Mouse (Mus musculus): ENCODE measurements around the gene Gp1bb. TPM values are rescaled to one million over a fixed set of nuclear protein-coding genes. Genes with fewer than 3 reads are reported as not detected.

Gp1bb gene
- total and polyA plus RNA-seq, 3 experiments: 0.14 to 0.35 TPM; not detected in 1

DNA sequence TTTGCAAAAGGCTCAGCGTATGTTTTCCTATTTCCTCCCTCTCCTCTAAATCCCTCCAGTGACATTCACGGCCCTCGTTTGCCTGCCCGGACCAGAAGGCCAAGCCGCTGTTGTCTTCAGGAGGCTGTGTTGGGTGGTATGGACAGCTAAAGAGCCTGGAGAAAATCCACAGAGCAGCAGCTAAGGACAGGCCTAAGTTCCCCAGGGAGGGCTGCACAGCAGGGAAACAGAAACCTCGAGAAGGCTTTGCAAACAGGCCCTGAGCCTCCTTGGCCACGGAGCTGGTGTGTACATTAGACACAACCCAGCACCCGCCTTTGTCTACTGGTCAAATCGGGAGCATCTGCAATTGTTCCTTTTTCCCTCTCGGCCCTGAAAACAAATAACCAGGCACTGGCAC, 36.5 kb downstream of the Gp1bb start:
- Histone ChIP-seq H3K27me3 (ENCODE audit: control insufficient read depth in 1 of 2, insufficient read depth in 2 of 2, low read length in 2 of 2) (no peaks in the 10 kb centered on the region), H3K4me3 (ENCODE audit: control insufficient read depth in 1 of 2, insufficient read depth in 1 of 2, low read depth in 2 of 2, low read length in 2 of 2) (no peak overlapping the region), H3K4me1 (ENCODE audit: control insufficient read depth in 1 of 2, insufficient read depth in 2 of 2, low read length in 2 of 2) (no peaks in the 10 kb centered on the region), H3K9ac (ENCODE audit: control insufficient read depth, low read depth, low read length, poor library complexity, severe bottlenecking) (no peak overlapping the region), H3K79me2 (ENCODE audit: control insufficient read depth, insufficient read depth, low read length, poor library complexity) (no peaks in the 10 kb centered on the region), H3K36me3 (ENCODE audit: control insufficient read depth in 1 of 2, insufficient read depth in 2 of 2, low read length in 2 of 2) (no peaks in the 10 kb centered on the region), H3K27ac (ENCODE audit: control insufficient read depth, low read depth, low read length) (no peak overlapping the region), H3K9me3 (replicated peaks; ENCODE audit: insufficient read depth, low read length) (no peaks in the 10 kb centered on the region)
- no peak for TF ChIP-seq GATA1 (IDR thresholded peaks at IDR 0.05; ENCODE audit: low read depth, low read length)
- no peak for TF ChIP-seq EP300 (IDR thresholded peaks at IDR 0.05; ENCODE audit: low read depth in 1 of 2, low read length in 2 of 2)
- TF ChIP-seq KAT2A (conservative IDR thresholded peaks at IDR 0.05; ENCODE audit: low read depth, low read length): no peak
- TF ChIP-seq TAL1 (IDR thresholded peaks at IDR 0.05; ENCODE audit: low read length): no peak
- TF ChIP-seq ETS1 (IDR thresholded peaks at IDR 0.05; ENCODE audit: low read depth, low read length): no peak
- TF ChIP-seq ELF1 (IDR thresholded peaks at IDR 0.05; ENCODE audit: low read depth, low read length): no peak
- TF ChIP-seq HCFC1 (IDR thresholded peaks at IDR 0.05; ENCODE audit: low read depth, low read length): no peak
- no peak for TF ChIP-seq RCOR1 (IDR thresholded peaks at IDR 0.05; ENCODE audit: low read depth, low read length)
- TF ChIP-seq MAZ (IDR thresholded peaks at IDR 0.05; ENCODE audit: low read depth, low read length): no peak
- TF ChIP-seq POLR2AphosphoS5 (IDR thresholded peaks at IDR 0.05; ENCODE audit: borderline replicate concordance, low read depth, low read length): no peak
- TF ChIP-seq MYB (IDR thresholded peaks at IDR 0.05; ENCODE audit: low read depth, low read length): no peak
- TF ChIP-seq ZMIZ1 (IDR thresholded peaks at IDR 0.05; ENCODE audit: low read depth, low read length): no peak
- TF ChIP-seq MAFK (IDR thresholded peaks at IDR 0.05; ENCODE audit: borderline replicate concordance, low read depth, low read length): no peak
- TF ChIP-seq CTCF (IDR thresholded peaks at IDR 0.05 in 2 of 3, conservative IDR thresholded peaks at IDR 0.05 in 1 of 3; ENCODE audit: control insufficient read depth in 1 of 3, insufficient read depth in 1 of 3, low read depth in 2 of 3, low read length in 3 of 3, poor library complexity in 1 of 3, severe bottlenecking in 1 of 3): no peak
- no peak for TF ChIP-seq SMC3 (IDR thresholded peaks at IDR 0.05; ENCODE audit: low read depth, low read length)
- TF ChIP-seq MAX (IDR thresholded peaks at IDR 0.05; ENCODE audit: low read length): no peak
- TF ChIP-seq ZKSCAN1 (IDR thresholded peaks at IDR 0.05; ENCODE audit: low read depth, low read length): no peak
- TF ChIP-seq ZNF384 (IDR thresholded peaks at IDR 0.05; ENCODE audit: low read depth, low read length): no peak
- no peak for TF ChIP-seq CHD1 (IDR thresholded peaks at IDR 0.05; ENCODE audit: low read depth, low read length)
- DNase-seq (ENCODE audit: low read depth, low spot score): no peak

DNA sequence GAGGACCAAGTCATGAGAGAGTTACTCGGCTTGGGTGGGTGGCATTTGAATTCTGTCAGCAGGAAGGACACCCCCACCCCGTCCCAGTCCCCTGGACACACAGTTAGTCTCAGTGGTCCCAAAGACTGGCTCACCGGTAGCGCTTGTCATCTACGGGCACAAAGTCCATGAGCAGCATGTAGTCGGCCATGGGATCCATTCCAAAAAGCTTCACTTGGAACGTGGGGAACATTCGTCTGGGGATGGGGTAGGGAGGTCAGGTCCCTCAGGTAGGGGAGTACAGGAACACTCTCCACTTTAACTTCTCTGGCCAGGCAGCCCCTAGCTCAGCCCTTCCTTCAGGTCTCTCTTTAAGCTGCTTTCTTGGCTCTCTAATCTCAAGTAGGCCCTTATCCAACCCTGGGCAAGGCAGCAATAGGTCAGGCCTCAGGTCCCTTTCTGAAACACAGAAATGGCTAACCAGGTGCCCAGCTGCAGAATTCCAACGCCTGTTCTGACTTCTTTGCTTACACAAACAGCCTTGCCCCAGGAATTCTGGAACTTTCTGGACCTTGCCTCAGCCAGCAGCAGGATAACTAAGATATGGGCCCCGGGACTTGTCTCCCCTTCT, 37.2 kb downstream of the Gp1bb start:
- DNase-seq (ENCODE audit: low read depth, low spot score): no peak
- Histone ChIP-seq H3K27me3 (ENCODE audit: control insufficient read depth in 1 of 2, insufficient read depth in 2 of 2, low read length in 2 of 2) (no peaks in the 10 kb centered on the region), H3K4me1 (ENCODE audit: control insufficient read depth in 1 of 2, insufficient read depth in 2 of 2, low read length in 2 of 2) (no peaks in the 10 kb centered on the region), H3K36me3 (ENCODE audit: control insufficient read depth in 1 of 2, insufficient read depth in 2 of 2, low read length in 2 of 2) (no peaks in the 10 kb centered on the region), H3K27ac (ENCODE audit: control insufficient read depth, low read depth, low read length) (no peak overlapping the region), H3K79me2 (ENCODE audit: control insufficient read depth, insufficient read depth, low read length, poor library complexity) (no peaks in the 10 kb centered on the region), H3K9me3 (replicated peaks; ENCODE audit: insufficient read depth, low read length) (no peaks in the 10 kb centered on the region), H3K9ac (ENCODE audit: control insufficient read depth, low read depth, low read length, poor library complexity, severe bottlenecking) (no peak overlapping the region), H3K4me3 (ENCODE audit: control insufficient read depth in 1 of 2, insufficient read depth in 1 of 2, low read depth in 2 of 2, low read length in 2 of 2) (no peak overlapping the region)
- no peak for TF ChIP-seq ELF1 (IDR thresholded peaks at IDR 0.05; ENCODE audit: low read depth, low read length)
- TF ChIP-seq CHD2 (IDR thresholded peaks at IDR 0.05; ENCODE audit: low read length): no peak
- no peak for TF ChIP-seq NRF1 (IDR thresholded peaks at IDR 0.05; ENCODE audit: insufficient read depth, low read depth, low read length, poor library complexity, severe bottlenecking)
- TF ChIP-seq E2F4 (IDR thresholded peaks at IDR 0.05; ENCODE audit: borderline replicate concordance, low read depth, low read length): no peak
- no peak for TF ChIP-seq ZC3H11A (IDR thresholded peaks at IDR 0.05; ENCODE audit: low read depth, low read length)
- TF ChIP-seq ETS1 (IDR thresholded peaks at IDR 0.05; ENCODE audit: low read depth, low read length): no peak
- TF ChIP-seq TBP (IDR thresholded peaks at IDR 0.05; ENCODE audit: low read depth, low read length): no peak
- no peak for TF ChIP-seq MAX (IDR thresholded peaks at IDR 0.05; ENCODE audit: low read length)
- no peak for TF ChIP-seq TCF12 (IDR thresholded peaks at IDR 0.05; ENCODE audit: low read depth, low read length)
- no peak for TF ChIP-seq POLR2AphosphoS2 (IDR thresholded peaks at IDR 0.05; ENCODE audit: low read length)
- no peak for TF ChIP-seq UBTF (IDR thresholded peaks at IDR 0.05; ENCODE audit: borderline replicate concordance, insufficient read depth, low read depth, low read length)
- TF ChIP-seq SMC3 (IDR thresholded peaks at IDR 0.05; ENCODE audit: low read depth, low read length): no peak
- no peak for TF ChIP-seq GABPA (IDR thresholded peaks at IDR 0.05; ENCODE audit: low read depth, low read length)
- no peak for TF ChIP-seq POLR2A (IDR thresholded peaks at IDR 0.05; ENCODE audit: control insufficient read depth in 1 of 2, insufficient read depth in 1 of 2, low read depth in 1 of 2, low read length in 2 of 2, poor library complexity in 1 of 2)
- TF ChIP-seq BHLHE40 (IDR thresholded peaks at IDR 0.05; ENCODE audit: borderline replicate concordance, low read depth, low read length): no peak
